Mouse (Mus musculus) monocyte, adult 5-6 weeks (primary cell): ENCODE results near the gene Eras. TPM values are rescaled to one million over a fixed set of nuclear protein-coding genes. Genes with fewer than 3 reads are reported as not detected.

Experiments
- ATAC-seq: fragments of 153-309, 156-312 bp; replicated peaks from 2 replicates; pipeline ENCODE4 v1.8.0; 2017; ENCODE audit warnings: mild to moderate bottlenecking; ENCODE audit not compliant: low TSS enrichment, insufficient number of reproducible peaks, severe bottlenecking, poor library complexity, low FRiP score
- total RNA-seq: library from RNA; stranded (forward); fragments of 200-1000, 200-491, 200-594 nt; gene quantifications from 3 replicates; pipeline ENCODE4 v1.2.3, GENCODE M21; 2017

Eras gene
- total RNA-seq = not detected in 3 replicates

DNA sequence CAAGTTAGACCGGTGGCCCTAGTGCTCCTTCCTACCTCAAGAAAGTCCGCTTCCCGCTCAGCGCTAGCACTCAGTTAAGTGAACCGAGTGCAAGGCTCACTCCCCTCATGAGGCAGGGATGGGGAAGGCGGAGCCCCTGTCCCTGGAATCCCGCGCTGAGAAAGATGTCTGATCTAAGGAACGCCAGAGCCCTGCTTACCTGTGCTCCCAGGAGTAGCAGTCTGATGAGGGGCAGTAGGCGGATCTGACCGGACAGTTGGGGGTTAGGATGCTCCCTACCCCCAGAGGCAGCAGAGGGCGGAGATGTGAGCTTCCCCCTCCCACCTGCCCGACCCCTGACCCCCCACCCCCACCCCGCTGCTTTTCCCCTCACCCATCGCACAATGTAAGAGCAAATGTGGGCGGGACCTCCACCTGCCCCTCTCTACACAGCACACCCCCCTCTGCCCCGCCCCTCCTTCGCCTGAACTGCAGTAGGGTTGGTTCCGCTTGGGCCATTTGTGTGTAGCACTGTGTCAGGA lies at the start of gene Eras:
Gene Eras, minus strand, starts transcription at position 338 of the 521 bp plus-strand sequence.
- ATAC-seq = no peak

DNA sequence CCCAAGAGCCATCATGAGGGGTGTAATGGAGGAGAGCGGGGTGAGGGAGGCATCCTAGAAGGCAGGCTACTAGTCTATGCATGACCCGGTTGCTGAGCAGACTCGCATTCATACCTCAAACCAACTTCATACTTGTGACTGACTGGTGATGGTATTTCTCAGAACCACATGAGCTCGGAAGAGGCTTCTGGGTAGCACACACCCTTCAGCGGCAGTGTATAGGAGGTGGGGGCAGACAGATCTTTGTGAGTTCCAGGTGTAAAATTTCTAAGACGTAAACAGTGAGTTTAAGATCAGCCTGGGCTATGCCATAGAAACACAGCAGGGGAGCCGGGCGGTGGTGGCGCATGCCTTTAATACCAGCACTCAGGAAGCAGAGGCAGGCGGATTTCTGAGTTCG lies 49.5 kb upstream of the Eras start, which contains the start of gene Gata1:
Gene Gata1, minus strand, starts transcription at position 180 of the 400 bp plus-strand sequence.
- ATAC-seq = no peak

DNA sequence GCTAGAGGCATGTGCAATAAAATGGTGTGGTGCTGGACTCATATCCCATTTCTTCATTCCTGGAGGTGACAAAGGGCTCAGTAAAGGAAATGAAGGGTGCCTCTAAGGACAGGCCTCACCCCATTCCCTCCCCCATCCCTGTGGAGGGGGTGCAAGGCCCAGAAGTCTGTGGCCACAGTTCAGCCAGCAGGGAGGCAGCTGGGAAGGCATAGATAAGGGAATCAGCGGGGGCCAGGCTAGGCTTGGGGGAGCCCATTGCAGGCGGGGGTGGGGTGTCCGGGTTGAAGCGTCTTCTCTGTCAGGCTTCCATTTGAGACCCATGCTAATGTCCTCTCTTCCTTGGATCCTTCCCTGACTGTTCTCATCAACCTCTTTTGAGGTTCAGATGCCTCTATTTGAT lies 42.9 kb upstream of the Eras start:
- ATAC-seq = no peak

DNA sequence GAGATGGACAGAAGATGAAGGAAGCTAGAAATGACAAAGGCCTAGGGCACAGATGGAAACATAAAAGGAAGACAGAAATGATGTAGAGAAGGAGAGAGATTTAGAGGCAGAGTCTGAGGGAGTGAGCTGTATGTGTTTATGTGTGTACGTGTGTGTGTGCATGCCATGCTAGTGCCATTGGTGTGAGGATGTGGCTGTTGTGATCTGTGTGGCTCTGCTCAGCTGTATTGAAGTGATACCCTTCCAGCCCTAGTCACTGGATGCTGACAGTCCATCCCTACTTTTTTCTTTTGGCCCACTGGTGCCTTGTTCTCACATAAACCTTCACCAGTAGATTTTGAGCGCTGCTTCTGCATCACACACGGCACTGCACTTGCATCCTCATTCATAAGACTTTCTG lies 40.5 kb upstream of the Eras start:
- no peak for ATAC-seq

DNA sequence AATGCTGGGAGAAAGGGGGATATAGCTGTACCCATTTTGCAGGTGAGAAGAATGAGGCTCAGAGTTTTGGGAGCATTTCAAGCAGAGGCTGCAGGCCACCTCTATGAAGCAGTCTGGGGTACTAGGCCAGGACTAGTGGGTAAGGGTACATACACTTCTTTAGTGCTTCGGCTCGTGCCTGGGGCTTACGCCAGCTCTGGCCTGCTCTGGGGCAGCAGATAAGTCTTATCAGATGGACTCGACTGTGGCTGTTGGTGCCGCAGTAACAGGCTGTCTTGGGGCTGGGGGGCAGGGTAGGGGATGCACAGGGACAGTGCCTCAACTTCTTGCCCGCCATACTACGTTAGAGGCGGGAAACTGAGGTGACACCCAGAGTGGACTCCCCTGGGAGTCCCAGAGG lies 39.8 kb upstream of the Eras start:
- ATAC-seq = no peak

DNA sequence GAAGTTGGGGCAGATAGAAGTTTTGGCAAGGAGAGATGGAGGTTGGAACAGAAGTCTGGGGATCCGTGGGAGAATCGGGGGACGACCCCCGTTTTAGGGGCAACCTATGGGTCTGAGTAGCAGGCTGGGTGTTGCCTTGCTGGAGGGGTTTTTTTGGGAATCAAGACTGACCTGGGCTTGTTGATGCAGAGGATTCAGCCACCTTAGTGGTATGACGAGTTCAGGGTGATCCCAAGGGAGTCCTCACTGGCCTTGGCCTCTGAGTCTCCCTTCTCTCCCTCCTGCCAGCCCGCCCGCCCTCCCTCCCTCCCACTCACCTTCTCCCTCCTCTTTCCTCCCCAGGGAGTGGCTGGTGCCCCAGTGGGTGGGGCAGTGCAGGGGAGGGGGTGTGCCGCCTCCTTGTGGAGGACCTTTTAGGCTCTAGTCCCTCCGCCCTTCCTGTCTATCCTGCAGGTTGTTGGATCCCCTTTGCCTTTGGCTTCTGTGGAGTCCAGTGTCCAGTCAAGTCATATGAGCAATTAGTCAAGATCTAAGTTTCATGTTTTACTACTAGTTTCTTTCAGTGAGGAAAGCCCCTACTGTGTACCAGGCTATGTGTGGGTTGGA lies 39.3 kb upstream of the Eras start:
- no peak for ATAC-seq

GRCm38 (mm10) chrX:7966161-7966560 lies 37.8 kb upstream of the Eras start:
- ATAC-seq = no peak

DNA sequence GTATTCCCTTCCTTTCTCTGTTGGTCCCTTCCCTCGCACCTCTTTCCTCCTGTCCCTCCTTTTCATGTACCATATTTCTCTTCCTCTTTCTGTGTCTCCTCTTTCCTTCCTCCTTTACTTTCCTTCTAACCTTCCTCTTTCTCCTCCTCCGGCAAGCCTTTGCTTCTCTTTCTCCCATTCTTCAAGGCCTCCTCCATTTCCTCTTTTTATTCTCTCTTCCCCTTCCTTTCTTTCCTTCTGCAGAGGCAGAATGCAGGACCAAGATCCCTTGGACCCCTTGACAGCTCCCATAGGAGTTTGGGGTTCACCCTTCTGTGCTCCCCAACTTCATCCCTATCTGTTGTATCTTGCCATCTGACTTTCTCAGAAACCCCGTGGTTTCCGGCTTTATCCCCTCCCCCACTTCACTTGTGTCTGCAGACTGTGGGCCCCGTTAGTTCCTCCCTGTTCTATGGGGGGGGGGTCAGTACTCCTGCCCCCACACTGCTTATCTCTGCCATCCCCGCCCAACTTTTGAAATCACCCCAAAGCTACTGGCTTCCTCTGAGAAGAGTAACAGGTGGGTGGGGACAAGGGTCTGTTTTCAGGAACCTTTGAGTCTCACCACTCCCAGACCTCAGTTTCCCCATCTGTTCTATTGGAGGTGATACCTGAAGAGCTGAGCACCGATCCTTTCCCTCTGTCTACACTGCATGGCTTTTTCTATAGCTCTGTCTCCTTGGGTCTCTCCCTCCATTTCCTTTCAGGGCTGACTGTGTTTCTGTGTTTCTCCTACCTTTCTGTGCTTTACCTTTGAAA lies 35.6 kb upstream of the Eras start:
- no peak for ATAC-seq

- no peak for ATAC-seq
Measured at GRCm38 (mm10) chrX:7958868-7959267, 30.5 kb upstream of the Eras start.

DNA sequence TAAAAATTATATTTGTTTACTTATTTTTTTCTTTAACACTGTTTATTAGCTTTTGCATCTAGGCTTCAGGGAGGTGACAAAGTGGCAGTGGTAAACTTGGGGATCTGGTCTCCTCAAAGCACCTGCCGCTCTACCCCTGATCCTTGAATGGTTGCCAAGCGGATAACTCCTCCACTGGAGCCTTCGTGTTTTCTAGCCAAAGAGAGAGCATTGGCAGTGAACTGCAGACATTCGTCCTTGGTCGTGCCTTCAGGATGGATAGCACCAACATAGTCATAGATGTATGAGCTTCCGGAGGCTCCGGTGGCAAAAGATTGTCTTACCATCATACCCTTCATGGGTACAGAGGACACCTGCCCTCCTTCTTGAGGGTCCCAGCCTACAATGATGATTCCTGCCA lies 21.7 kb upstream of the Eras start:
- no peak for ATAC-seq

- ATAC-seq = peak; percentile 97
Measured at GRCm38 (mm10) chrX:7947900-7948492, 19.6 kb upstream of the Eras start.

DNA sequence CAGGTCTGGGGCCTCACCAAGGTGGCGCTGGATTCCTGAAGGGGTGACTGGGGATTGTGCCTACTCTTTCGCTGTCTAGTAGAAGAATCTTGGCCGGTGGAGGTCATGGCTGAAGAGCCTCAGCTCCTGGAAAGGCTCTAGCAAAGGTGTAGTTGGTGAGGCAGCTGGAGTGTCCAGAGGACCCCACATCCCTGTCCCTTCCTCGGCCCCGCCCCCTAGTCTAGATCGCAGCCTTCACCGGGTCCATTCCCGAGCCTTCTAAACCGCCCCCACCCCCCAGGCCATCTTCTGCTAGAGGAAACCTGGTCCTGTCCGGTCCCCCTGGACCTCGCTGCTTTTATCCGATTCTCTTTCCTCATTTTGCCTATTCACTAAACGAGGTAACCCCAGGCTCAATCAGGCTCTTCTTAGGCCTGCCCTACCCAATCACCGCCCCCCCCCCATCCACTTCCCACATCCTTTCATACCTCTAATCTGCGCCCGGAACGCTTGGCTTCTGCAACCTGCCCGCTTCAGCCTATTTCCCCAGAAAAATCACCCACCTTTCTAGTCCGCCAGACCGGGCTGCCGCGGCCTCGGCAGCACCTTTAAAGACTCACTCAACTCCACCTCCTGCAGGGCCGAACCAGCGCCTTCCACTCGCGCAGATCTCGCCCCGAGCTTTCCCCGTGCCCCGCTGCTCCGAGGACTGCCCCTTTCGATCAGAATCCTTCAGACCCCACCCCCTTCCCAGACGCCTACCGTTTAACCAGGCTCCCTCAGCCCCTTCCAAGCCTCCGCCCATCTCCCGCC lies 18.9 kb upstream of the Eras start, which contains the start of gene Hdac6:
Gene Hdac6, minus strand, starts transcription at position 782 of the 792 bp plus-strand sequence.
- no peak for ATAC-seq

DNA sequence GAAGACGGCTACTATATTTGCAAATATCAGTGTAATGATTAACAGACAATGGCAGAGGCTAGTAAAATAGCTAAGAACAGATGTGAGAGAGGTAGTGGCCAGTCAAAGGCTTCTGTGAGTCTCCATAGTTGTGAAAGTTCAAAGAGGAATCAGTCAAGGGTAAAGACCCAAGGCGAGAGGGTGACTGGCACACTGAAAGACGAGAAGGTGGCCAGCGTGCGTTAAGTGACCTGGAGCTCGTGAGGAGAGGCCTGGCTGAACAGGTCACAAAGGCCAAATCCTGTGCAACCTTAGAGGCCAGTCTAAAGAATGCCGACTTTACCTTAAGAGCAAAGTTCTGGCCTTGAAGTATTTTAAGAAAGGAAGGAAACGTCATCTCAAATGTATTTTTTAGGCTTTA lies 17.2 kb upstream of the Eras start:
- ATAC-seq = no peak

GRCm38 (mm10) chrX:7937667-7938066 lies 9.3 kb upstream of the Eras start:
- ATAC-seq = no peak

DNA sequence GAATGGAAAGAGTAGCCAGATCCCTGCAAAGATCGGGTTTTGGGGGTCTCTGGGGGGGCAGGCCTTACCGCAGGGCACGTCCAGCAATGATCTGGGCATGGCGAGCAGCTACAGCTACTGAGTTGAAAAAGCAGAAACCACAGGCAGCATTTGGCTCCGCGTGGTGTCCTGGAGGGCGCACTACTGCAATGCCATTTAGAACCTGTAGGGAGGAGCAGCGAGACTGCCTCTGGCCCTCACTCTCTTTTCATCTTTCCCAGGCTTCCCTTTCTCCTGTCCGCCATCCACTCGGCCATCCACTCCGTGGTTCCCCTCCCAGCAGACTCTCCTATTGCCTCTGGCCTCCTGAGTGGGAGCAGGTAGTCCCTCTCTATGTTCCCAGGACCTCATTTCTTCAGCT lies 8.5 kb upstream of the Eras start:
- no peak for ATAC-seq

DNA sequence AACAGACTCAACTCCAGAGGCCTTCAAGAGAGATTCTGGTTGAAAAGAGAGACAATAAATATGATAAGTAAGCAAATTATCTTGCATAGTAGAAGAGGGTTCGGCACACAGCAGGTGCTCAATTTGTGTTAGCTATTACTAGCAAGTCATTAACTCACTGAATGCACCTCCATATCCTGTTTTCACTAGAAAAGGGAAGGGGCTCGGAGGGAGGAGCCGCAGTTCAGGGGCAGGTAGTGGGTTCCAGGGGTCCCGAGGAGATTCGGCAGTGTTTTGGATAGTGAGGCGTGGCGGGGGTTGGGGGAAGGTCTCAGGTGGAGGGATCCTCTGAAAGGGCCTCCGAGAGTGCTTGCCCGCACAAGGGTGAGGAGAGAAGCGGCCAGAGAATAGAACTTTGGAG lies 1.3 kb downstream of the Eras start:
- no peak for ATAC-seq

- ATAC-seq = no peak
Measured at GRCm38 (mm10) chrX:7926266-7926665, 2.1 kb downstream of the Eras start.

DNA sequence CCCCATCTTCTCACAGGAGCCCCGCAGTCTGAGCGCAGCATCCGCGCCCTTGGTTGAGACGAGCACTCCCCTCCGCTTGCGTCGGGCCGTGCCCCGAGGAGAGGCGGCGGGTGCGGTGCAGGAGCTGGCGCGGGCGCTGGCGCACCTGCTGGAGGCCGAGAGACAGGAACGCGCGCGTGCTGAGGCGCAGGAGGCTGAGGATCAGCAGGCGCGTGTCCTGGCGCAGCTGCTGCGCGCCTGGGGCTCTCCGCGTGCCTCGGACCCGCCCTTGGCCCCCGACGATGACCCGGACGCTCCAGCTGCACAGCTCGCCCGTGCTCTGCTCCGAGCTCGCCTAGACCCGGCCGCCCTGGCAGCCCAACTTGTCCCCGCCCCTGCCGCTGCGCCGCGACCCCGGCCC lies 6.4 kb downstream of the Eras start:
- ATAC-seq = no peak
